Mouse (Mus musculus): ENCODE measurements around the gene Cmas.
A peak's percentile ranks its signal among the peaks of the same experiment; 100 is the strongest.

The Cmas gene

DNA sequence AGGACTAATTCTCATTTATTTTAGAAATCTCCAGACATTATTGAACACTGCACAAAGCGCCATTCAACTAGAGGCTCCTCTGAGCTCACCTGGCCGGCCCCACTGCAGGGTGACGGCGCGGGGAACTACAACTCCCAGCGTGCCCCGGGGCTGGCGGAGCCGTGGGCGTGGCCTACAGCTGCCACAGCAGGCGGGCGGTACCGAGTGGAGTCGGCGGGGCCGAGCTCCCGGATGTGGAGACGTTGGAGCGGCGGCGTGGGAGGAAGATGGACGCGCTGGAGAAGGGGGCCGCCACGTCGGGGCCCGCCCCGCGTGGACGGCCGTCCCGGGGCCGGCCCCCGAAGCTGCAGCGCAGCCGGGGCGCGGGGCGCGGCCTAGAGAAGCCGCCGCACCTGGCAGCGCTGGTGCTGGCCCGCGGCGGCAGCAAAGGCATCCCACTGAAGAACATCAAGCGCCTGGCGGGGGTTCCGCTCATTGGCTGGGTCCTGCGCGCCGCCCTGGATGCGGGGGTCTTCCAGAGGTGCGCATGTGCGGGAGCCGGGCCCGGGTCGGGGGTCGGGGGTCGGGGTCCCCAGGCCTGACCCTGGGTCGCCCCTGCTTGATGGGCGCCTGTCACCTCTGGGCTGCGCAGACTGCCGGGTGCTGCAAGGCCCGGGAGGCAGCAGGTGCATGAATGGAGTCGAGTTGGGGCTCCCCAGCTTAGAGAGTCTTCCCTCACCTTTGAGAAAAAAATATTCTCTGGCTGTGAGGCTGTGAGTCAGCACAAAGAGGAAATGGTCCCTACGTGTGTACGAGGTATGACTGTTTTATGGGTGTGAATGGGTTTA is at the start of gene Cmas:
Gene Cmas (plus strand): TSS at position 180 of the 827 bp plus-strand sequence.
- peak; percentile 91 for DNase-seq

- DNase-seq: no peak
Measured at GRCm38 (mm10) chr6:142706688-142707087, 49.8 kb upstream of the Cmas start.

DNA sequence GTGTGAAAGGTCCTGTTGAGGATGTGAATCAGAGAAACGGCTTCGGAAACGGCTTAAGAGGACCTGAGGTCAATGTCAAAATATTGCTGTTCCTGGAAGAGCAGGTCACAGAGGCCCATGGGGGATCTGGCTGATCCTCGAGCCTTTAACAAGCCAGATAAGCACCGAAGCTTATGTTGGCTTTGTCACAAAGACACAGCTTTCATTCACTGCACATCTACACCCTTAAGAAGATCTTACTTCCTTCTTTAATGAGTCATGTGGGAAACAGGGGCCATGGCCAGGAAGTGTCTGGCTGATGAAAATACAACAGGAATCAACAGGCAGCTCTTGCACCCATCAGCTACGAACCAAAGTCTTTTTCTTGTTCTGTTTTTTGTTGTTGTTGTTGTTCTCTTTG is 48.1 kb upstream of the Cmas start:
- no peak for DNase-seq

DNA sequence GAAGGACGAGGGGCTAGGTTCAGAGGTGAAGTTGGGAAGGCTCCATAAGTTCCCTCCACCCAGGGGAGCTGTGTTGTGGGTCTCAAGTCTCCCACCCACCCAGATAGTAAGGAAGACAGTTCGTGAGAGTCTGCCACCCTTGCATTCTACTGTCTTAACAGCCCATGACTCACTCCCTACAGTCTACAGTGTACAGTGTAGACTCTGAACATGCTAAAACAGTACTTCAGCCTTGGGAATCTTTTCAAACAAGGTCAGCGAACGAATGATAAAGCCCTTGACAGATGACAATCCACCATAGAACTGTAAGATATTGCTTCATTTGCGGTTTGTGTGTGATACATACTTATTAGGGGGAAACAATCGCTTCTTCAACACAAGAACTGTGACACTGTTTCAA is 45.8 kb upstream of the Cmas start:
- DNase-seq: no peak

DNA sequence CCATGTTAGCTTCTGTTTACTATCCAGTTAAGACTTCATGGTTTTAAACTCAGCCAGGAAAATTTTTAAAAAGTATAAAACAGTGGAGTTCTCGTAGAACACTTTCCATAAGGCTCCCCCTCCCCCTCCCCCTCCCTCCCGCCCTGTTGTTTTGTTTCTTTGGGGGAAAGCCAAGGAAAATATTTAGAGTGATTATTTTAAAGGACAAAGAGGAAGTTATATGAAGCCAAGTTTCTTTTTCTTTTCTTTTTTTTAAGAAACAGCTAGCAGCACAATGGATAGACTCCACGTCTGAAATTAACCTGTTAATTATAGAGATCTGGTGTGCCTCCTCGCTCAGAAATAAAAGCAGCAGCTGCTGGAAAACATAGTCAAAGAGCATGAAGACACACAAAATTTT is 45.4 kb upstream of the Cmas start:
- DNase-seq: no peak

DNA sequence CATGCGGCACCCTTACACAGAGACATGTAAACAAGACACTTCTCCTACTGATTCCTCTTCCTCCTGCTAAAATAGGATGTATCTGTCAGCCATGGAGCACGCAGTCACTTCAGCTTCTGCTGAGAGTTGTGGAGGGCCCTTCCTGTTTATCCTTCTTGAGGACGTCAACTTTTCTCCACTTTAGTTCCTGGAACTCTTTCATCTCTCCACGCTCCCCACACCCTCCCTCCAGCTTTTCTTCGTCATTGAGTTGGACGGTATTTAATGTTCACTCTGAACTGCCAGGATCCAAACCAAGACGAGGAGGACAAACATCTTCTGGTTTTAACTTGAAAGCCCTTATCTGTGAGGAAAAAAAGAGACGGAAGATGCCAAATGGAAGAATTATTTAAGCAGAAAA is 41.5 kb upstream of the Cmas start:
- no peak for DNase-seq

DNA sequence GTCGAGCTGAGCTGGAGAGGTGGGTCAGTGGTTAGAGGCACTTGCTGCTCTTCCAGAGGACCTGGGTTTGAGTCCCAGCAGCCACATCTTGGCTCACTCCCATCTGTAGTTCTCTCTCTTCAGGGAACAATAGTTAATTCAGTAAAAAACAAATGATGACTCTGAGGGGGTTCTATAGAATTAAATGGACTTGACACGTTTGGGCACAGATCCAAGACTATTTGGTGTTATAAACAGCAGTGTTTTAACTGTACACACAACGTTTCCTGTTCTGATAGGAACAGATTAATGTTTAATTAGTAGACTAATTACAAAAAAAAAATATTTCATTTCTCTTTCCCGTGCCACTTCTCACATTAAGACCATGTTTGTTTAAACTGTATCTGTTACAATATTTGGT is 39.3 kb upstream of the Cmas start:
- DNase-seq: no peak

- DNase-seq: no peak
Measured at GRCm38 (mm10) chr6:142718167-142718566, 38.3 kb upstream of the Cmas start.

- peak; percentile 26 for DNase-seq
Measured at GRCm38 (mm10) chr6:142720641-142721040, 35.8 kb upstream of the Cmas start.

GRCm38 (mm10) chr6:142721731-142722130 is 34.8 kb upstream of the Cmas start:
- no peak for DNase-seq

GRCm38 (mm10) chr6:142726032-142726431 is 30.5 kb upstream of the Cmas start:
- peak; percentile 42 for DNase-seq

DNA sequence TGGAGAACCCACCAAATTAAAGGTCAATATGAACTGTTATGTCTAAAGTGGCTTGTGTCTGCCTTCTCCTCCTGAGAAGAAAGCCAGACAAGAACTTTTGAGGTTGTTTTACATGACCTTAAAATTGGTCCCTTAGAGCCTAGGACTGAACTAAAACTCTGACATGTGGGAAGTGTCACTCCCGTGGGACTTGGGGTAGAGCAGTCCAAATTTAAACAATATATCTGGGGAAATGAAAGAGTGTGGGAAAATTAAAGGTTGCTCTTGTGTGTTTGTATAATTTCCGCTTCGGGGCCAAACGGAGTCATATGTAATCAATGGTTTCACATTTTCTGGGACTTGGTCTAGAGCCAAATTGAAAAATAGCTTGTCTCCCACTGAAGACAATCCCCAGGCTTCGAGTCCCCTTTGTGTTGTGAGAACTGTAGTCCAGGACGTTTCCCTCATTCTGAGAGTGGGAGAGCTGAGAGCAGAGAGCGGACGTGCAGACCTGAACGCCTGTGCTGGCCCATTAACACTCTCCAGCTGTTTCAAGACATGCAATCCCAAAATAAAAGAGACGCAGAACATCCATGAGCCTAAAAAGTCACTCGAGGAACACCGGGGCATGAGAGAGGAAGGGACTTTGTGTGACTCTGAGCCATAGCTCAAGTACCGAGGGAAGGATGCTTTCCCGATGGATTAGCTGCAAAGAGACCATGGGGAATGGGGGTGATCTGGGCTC is 23.8 kb upstream of the Cmas start:
- no peak for DNase-seq

DNA sequence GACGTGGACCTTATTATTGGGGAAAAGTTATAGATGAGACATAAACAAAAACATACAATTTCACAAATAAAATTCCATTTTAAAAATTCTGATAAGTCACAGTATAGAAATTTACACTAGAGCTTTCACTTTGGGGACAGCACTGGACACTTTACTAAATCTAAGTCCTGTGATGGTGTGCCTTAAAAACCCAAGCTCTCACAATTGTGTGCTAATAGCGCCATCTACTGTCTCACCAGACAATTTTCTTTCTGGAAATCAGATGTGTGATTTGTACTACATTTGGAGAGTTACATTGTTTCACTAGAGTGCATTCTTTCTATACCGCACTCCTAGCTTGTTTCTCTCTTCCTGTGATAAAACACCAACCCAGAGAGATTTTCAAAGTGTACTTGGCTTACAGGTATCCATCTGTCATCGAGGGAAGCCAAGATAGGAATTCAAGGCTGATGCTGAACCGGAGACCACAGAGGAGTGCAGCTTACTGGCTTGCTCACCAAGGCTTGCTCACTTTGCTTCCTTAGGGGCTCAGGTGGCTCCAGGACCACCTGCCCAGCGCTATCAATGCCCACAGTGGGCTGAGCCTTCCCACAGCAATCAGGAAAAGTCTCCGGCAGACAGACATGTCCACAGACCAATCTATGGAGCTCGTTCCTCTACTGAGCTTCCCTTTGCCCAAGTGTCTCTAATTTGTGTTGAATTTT is 21.0 kb upstream of the Cmas start:
- DNase-seq: peak; percentile 53

DNA sequence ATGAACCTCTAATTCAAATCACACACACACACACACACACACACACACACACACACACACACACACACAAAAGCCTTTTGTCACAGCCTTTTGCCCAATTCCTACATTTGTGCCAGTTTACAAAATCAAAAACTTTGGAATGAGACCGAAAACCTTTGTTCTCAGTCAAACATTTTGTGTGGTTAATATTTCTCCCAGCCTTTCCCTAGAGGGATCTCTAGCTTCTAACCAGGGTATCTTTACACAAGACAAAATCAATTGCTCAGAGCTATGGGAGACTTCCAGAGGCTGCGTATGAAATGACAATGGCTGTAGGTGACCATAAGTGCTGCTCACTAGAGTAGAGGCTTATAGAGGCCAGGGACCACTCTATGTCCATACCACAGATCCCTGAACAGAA is 18.3 kb upstream of the Cmas start:
- DNase-seq: peak; percentile 64

DNA sequence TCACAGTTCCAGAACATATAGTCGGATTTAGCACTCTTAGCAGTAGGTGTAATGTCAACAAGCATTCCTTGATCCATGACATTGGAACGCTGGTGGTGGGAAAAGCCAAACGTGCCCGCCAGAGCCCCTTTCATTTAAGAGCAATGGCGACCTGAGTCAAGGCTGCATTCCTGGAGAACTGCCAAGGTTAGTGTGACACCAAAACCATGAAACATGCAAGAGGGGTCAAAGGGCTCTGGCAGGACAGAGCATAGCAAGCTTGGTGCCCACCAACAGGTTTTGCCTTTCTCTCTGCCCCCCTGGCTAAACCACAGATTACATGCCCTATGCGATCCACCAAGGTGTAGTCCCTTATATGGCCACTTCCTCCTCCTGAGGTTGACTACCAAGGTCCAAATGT is 17.8 kb upstream of the Cmas start:
- DNase-seq: peak; percentile 17

GRCm38 (mm10) chr6:142741763-142742162 is 14.7 kb upstream of the Cmas start:
- no peak for DNase-seq

DNA sequence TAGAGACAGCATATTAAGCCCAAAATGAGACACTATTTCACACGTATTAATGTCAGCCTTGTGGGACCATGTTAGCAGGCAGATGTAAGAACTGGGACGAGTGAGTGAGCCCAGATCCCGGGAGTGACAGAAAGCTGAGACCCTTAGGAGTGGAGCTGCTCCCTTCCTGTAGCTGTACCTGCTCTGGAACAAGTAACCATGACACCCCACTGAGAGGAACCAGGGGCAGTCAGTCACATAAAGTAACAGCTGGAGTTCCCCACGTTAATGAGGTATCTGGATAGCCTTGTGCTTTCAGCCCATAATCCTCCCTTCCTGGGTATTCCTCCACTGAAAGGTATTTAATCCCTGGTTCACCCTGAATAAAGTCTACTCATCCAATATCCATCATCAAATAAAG is 13.3 kb upstream of the Cmas start:
- DNase-seq: no peak

- no peak for DNase-seq
Measured at GRCm38 (mm10) chr6:142745484-142745883, 11.0 kb upstream of the Cmas start.

GRCm38 (mm10) chr6:142746765-142747164 is 9.7 kb upstream of the Cmas start:
- DNase-seq: no peak

GRCm38 (mm10) chr6:142747165-142747564 is 9.3 kb upstream of the Cmas start:
- DNase-seq: no peak

DNA sequence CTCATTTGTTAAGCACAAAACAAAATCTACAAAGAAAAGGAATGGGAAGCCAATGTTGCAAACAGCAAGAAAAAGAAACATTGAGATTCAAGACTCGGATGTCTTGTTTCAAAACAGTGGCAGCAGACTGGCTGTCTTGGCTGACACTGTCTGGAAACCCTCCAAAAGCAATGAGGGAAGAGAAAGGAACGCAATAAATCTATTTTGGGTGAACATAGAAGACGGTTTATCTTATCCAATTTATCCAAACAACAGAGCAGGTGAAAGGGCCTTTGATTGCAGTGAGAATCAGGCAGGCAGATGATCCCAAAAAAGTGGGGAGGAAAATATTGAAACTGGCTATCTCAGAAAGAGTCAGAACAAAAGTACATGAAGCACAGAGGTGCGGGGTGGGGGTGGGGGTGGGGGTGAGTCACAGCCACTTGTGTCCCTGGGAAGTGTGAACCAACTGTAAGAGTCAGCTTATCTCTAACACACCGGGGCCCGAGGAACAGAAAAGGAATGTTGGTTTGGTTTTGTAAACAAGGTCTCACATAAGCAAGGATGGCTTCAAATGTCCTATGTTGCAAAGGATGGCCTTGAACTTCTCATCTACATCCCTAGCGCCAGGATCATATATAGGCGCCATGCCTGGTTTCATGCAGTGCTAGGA is 8.3 kb upstream of the Cmas start:
- no peak for DNase-seq

DNA sequence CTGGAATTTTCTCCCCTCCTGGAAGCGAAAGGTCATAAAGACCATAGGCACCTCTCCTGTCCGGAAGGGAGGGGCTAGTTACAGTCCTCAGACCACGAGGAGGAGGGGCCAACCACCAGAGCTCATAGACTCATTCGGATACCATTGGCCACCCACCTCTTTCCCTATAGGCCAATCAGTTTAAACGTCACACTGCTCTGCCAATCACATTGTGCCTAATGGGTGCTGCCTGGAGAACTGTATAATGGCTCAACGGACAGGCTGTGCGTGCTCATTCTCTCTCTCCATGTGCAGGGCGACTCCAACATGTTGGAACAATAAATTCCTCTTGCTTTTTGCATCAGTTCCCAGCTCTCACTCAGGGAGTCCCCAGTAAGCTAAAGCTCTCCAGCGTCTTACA is 5.1 kb upstream of the Cmas start:
- DNase-seq: no peak

Data from kidney, adult 9 months (tissue).